Mouse (Mus musculus): Measurements from ENCODE around the gene Pheta1. TPM values are rescaled to one million over a fixed set of nuclear protein-coding genes. Genes with fewer than 3 reads are reported as not detected.

Gene Pheta1
- total RNA-seq, 2 experiments from 2014 or later = 13.2 to 13.6 TPM

GRCm38 (mm10) chr5:121871515-121872030 is 22.8 kb downstream of the Pheta1 start:
- DNase-seq = no peak
- intact Hi-C loops (cut with DNase I) = loop anchor here (1.0 to 2.0 kb wide), 3 partner anchors 128 to 217 kb away; no protein-coding TSS in a partner anchor

- intact Hi-C loops (cut with DNase I) = loop anchor here (1.0 to 2.0 kb wide), 3 partner anchors 127 to 217 kb away; no protein-coding TSS in a partner anchor
- DNase-seq = peak; percentile 88 to 93
Measured at GRCm38 (mm10) chr5:121872158-121872557, 23.4 kb downstream of the Pheta1 start.

GRCm38 (mm10) chr5:121875041-121875440 is 26.3 kb downstream of the Pheta1 start:
- intact Hi-C loops (cut with DNase I) = no loop called here
- no peak for DNase-seq

- no peak for DNase-seq
- intact Hi-C loops (cut with DNase I) = no loop called here
Measured at GRCm38 (mm10) chr5:121876901-121877300, 28.1 kb downstream of the Pheta1 start.

- peak in 1 of 2 experiments; percentile 54 for DNase-seq
- intact Hi-C loops (cut with DNase I) = no loop called here
Measured at GRCm38 (mm10) chr5:121878703-121879102, 29.9 kb downstream of the Pheta1 start.

- peak; percentile 50 to 61 for DNase-seq
- intact Hi-C loops (cut with DNase I) = no loop called here
Measured at GRCm38 (mm10) chr5:121879211-121879610, 30.4 kb downstream of the Pheta1 start.

- no peak for DNase-seq
- intact Hi-C loops (cut with DNase I) = no loop called here
Measured at GRCm38 (mm10) chr5:121883356-121883755, 34.6 kb downstream of the Pheta1 start.

GRCm38 (mm10) chr5:121889375-121889774 is 40.6 kb downstream of the Pheta1 start:
- intact Hi-C loops (cut with DNase I) = no loop called here
- DNase-seq = no peak

GRCm38 (mm10) chr5:121889819-121890362 is 41.1 kb downstream of the Pheta1 start:
- intact Hi-C loops (cut with DNase I) = loop anchor here (5.0 kb wide), 1 partner anchor 197 kb away; no protein-coding TSS in a partner anchor
- DNase-seq = no peak

- no peak for DNase-seq
- intact Hi-C loops (cut with DNase I) = loop anchor here (5.0 kb wide), 1 partner anchor 196 kb away; no protein-coding TSS in a partner anchor
Measured at GRCm38 (mm10) chr5:121890925-121891324, 42.1 kb downstream of the Pheta1 start.

GRCm38 (mm10) chr5:121892281-121892680 is 43.5 kb downstream of the Pheta1 start:
- intact Hi-C loops (cut with DNase I) = loop anchor here (5.0 kb wide), 1 partner anchor 195 kb away; no protein-coding TSS in a partner anchor
- DNase-seq = no peak

- intact Hi-C loops (cut with DNase I) = loop anchor here (5.0 kb wide), 1 partner anchor 194 kb away; no protein-coding TSS in a partner anchor
- no peak for DNase-seq
Measured at GRCm38 (mm10) chr5:121893581-121893980, 44.8 kb downstream of the Pheta1 start.

GRCm38 (mm10) chr5:121894647-121895046 is 45.9 kb downstream of the Pheta1 start:
- no peak for DNase-seq
- intact Hi-C loops (cut with DNase I) = loop anchor here (5.0 kb wide), 1 partner anchor 193 kb away; no protein-coding TSS in a partner anchor

- intact Hi-C loops (cut with DNase I) = no loop called here
- DNase-seq = no peak
Measured at GRCm38 (mm10) chr5:121895117-121895756, 46.5 kb downstream of the Pheta1 start.

- no peak for DNase-seq
- intact Hi-C loops (cut with DNase I) = no loop called here
Measured at GRCm38 (mm10) chr5:121902809-121903745, 54.3 kb downstream of the Pheta1 start.

Small RNA genes lying within 50 kb of the gene (microRNA-seq; reads per million reads assigned to microRNA genes)
- gene Mir7031 = 1.3 to 3.7 reads per million in 2 experiments

Other genes starting within 250 kb of the Pheta1 start
- 10 to 100 TPM; 39.8 to 41.0 TPM for gene Acad12, start 230.0 kb upstream of the Pheta1 start, total RNA-seq (2021)
- gene Acad10, start 188.5 kb upstream of the Pheta1 start, total RNA-seq (2021) = 10 to 100 TPM; 14.0 to 15.4 TPM
- gene Brap, start 188.4 kb upstream of the Pheta1 start, total RNA-seq (2021) = 10 to 100 TPM; 26.7 to 27.6 TPM
- gene Atxn2, start 137.6 kb upstream of the Pheta1 start, total RNA-seq (2021) = 100 to 1,000 TPM; 155 to 169 TPM
- 10 to 100 TPM; 31.8 to 33.6 TPM for gene Sh2b3, start 11.3 kb upstream of the Pheta1 start, total RNA-seq (2021)
- gene Cux2, start 201.1 kb downstream of the Pheta1 start, total RNA-seq (2021) = 10 to 100 TPM; 24.8 to 27.0 TPM

Data from heart, postnatal 14 days (tissue).